Mouse (Mus musculus): ENCODE results near the gene Mrgbp. TPM values are rescaled to one million over a fixed set of nuclear protein-coding genes. Genes with fewer than 3 reads are reported as not detected.

The Mrgbp gene
- total RNA-seq, 2 experiments from 2014 or later, result 4.7 to 5.3 TPM

DNA sequence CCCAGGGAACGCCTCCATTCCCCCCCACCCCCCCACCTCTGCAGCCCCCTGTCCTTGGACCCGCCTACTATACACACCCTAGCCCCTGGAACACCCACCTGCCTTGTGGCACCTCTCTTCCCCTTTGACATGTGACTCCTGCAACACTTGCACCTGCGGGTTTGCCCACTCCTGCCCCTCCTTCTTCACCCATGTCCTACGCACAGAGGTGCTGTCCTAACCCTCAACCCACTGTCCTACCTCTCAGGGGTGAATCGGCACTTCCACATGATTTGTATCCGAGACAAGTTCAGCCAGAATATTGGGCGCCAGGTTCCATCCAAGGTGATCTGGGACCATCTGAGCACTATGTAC is 2.0 kb downstream of the Mrgbp start:
- no peak for DNase-seq
- intact Hi-C loops (cut with DNase I; ENCODE audit: low total_unique reads), result loop anchor here (10.0 kb wide), 1 partner anchor 162 kb away; no protein-coding TSS in a partner anchor

DNA sequence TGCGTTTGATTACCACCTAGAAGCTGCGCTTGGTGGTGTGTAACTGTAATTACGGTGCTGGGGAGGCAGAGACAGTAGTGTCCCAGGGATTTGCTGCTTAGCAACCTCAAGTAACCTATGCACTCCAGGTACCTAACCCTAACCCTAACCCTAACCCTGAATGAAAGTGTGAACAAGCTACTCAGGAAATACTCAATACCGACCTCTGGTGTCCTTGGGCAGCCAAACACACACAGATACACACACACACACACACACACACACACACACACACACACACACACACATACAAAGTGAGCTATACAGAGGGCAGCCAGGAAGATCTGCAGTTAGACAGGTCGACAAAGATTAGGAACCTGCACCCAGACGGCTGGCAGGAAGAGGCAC is 7.6 kb downstream of the Mrgbp start:
- intact Hi-C loops (cut with DNase I; ENCODE audit: low total_unique reads), result loop anchor here (10.0 kb wide), 1 partner anchor 156 kb away; no protein-coding TSS in a partner anchor
- no peak for DNase-seq

DNA sequence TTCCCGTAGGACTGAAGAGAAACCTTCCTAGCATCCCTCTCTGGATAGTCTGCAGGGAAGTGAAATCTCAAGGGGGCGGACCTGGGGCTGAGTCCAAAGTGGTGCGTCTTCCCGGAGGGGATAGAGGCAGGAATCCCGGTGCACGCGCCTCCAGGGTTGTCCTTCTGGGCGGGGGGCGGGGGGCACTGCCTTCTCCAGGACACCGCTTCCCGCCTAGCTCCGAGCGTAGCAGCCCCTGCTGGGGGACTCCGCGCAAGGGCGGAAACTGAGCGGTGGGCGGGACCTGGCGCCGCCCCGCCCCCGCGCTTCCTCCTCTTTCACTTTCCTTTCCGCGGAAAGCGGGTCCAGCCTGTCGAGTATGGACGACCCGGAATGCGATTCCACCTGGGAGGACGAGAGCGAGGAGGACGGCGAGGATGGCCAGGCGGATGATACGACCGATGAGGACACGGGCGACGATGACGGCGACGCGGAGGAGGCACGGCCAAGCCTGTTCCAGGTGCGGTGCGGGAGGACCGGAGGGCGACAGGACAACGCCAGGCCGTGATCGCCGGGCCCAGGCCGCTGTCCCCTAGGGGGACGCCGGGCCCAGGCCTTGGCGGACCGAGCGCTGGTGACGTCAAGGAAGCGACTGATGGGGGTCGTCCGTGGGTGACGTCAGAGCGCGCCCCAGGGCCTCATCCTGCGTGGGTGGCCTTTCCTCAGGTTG is 8.2 kb downstream of the Mrgbp start, which contains the start of gene Ogfr:
Ogfr (plus strand) TSS at position 123 of the 709 bp plus-strand sequence.
- peak; percentile 79 for DNase-seq
- intact Hi-C loops (cut with DNase I; ENCODE audit: low total_unique reads), result loop anchor here (10.0 kb wide), 1 partner anchor 156 kb away; no protein-coding TSS in a partner anchor

DNA sequence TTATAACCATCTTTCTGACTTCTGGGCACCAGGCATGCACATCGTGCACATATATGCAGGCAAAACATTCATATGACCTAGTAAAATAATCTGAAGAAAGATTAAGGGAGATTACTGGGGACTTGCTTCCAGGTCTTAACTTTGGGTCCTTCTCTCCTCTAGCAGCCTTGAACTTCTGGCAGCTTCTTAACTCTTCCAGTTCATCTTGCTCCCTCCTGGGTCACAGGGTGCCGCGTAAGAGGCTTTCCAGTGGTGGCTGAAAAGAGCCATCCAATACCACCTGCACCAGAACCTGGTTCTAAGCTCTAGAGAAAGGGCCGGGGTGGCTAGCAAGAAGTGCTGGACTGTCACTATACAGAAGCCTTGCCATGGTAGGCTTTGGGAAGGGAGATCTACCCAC is 16.4 kb downstream of the Mrgbp start, which contains the start of gene Col9a3:
Col9a3 (plus strand) TSS at position 301 of the 400 bp plus-strand sequence.
- no peak for DNase-seq
- intact Hi-C loops (cut with DNase I; ENCODE audit: low total_unique reads), result no loop called here

DNA sequence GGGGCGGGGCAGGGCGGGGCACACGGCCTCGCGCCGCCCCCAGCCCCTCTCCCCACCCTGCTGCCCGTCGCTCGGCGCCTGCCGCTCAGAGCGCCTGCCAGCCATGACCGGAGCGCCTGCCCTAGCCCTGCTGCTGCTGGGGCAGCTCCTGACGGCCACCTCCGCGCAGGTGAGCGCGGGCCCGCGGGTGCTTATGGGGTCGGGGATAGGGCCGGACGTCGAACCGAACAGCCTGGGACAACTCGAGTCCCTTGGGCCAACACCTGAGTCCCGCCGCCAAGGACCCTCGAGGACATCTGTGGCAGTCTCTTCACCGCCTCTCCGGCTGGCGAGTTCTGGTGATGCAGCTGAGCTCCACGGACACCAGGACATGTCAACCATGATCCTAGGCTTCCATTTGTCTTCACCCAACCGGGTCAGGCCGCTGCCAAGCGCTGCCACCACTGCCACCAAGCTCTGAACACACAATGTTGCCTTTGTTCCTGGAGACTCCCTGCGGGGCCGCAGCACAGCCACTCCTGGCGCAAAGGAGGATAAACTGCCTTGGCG is 17.1 kb downstream of the Mrgbp start:
- no peak for DNase-seq
- intact Hi-C loops (cut with DNase I; ENCODE audit: low total_unique reads), result no loop called here

DNA sequence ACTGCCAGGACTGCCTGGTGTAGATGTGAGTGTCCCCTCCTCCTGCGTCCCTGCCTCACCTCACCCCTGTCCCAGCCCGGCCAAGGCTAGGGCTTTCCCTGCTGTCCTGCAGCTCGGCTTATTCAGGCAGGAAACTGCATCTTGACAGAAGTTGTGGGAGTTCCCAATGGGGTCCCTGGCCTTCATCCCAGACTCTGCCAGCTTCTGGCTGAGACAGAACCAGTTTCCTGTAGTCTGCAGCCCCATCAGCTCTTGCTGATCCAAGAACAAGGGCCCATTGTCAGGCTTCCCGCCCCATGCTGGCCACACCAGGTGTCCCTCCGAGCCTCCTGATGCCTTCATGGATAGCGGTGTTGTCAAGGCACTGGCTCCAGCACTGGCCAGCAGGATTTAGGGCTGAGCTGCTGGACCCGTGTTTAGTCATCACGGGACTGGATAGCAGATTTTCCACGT is 19.5 kb downstream of the Mrgbp start:
- intact Hi-C loops (cut with DNase I; ENCODE audit: low total_unique reads), result no loop called here

DNA sequence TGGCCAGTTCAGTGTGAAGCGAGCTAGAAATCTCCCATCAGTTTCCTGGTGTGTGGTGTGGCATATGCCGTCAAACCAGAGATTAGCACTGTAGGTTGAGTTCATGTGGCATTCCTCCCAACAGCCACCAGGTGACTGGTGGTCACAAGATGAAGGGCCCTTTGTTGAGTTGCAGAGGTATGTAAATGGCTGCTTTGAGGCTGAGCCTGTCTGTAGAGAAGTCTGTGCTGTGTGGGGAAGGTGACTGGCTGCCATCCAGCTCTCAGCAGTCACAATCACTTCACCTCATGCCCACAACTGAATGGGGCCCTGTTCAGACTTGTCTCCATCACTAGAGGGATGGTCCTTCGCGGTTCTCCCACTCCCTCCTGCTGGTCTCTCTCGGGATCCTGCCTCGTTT is 23.7 kb downstream of the Mrgbp start:
- no peak for DNase-seq
- intact Hi-C loops (cut with DNase I; ENCODE audit: low total_unique reads), result no loop called here

More for the DNA sequence above, 19.5 kb downstream of the Mrgbp start:
- no peak for DNase-seq

DNA sequence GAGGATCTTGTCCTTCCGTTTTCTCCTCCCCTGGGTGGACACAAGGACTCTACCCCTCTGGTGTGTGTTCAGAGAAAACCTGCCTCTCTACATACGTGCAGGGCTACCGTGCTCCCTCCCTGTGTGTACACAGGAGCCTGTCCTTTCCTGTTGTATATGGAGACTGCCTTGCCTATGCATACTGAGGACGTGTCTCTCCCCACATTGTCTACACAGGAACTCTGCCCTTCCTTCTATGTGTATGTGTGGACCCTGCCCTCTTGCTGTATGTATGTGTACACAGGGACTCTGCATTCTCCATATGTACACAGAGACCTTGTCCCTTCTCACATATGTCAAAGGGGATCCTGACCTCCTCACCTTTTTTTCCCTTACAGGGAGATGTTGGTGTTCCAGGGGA is 29.2 kb downstream of the Mrgbp start:
- intact Hi-C loops (cut with DNase I; ENCODE audit: low total_unique reads), result no loop called here
- no peak for DNase-seq

DNA sequence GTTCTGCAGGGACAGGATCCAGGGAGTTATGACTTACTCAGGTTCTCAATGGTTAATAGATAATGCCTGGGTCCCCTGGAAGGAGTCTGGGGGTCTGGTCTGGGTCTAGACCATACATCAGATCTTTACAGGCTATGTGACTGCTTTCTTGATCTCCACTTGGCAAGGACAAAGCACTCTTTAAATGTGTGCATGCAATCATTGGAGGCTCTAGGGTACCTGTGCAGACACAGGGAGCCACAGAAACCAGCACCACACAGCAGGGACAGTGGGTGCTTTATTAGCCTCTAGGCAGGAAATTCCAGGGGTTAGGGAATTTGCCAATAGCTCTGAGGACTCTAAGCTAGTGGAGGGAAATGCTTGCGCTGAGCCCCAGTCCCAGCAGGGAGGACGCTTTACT is 30.8 kb downstream of the Mrgbp start:
- intact Hi-C loops (cut with DNase I; ENCODE audit: low total_unique reads), result no loop called here
- DNase-seq, result no peak

Other genes starting within 250 kb of the Mrgbp start
- not detected for gene Gata5, start 246.6 kb upstream of the Mrgbp start, total RNA-seq (2021)
- under 1 TPM; 0.23 to 0.24 TPM for gene Slco4a1, start 125.1 kb upstream of the Mrgbp start, total RNA-seq (2021)
- gene Ntsr1, start 81.3 kb upstream of the Mrgbp start, total RNA-seq (2021), result not detected
- 10 to 100 TPM; 22.5 to 25.2 TPM for gene Ogfr, start 7.9 kb downstream of the Mrgbp start, total RNA-seq (2021)
- gene Col9a3, start 16.5 kb downstream of the Mrgbp start, total RNA-seq (2021), result under 1 TPM; 0.29 to 0.97 TPM
- under 1 TPM; 0.21 to 0.22 TPM for gene Tcfl5, start 61.4 kb downstream of the Mrgbp start, total RNA-seq (2021)
- gene Dido1, start 128.7 kb downstream of the Mrgbp start, total RNA-seq (2021), result 10 to 100 TPM; 18.9 to 19.7 TPM
- gene Gid8, start 128.8 kb downstream of the Mrgbp start, total RNA-seq (2021), result 10 to 100 TPM; 38.5 to 40.5 TPM
- under 1 TPM; 0.39 to 0.51 TPM for gene Slc17a9, start 144.0 kb downstream of the Mrgbp start, total RNA-seq (2021)
- gene Bhlhe23, start 195.6 kb downstream of the Mrgbp start, total RNA-seq (2021), result not detected

All from gastrocnemius, postnatal 14 days (tissue).